Mouse (Mus musculus): ENCODE data around the gene Prss34. TPM values are rescaled to one million over a fixed set of nuclear protein-coding genes. Genes with fewer than 3 reads are reported as not detected.

Prss34 gene
- polyA plus RNA-seq (2015; fragmentation: Nextera tagmentation; extraction: Ambion mirVana) = not detected in 2 replicates

- Histone ChIP-seq H3K4me3 (ENCODE audit: low read depth, low read length) (no peak within 1 kb of the TSS), H3K9ac (ENCODE audit: low read depth, low read length) (no peak within 1 kb of the TSS), H3K4me2 (ENCODE audit: low read length) (no peak within 1 kb of the TSS), H3K9me3 (replicated peaks; ENCODE audit: control insufficient read depth, low read length, poor library complexity, severe bottlenecking) (no peaks in the 10 kb centered on the region), H3K4me1 (ENCODE audit: control insufficient read depth, insufficient read depth, low read length) (no peaks in the 10 kb centered on the region), H3K27me3 (ENCODE audit: control insufficient read depth, insufficient read depth, low read depth, low read length) (no peaks in the 10 kb centered on the region), H3K36me3 (ENCODE audit: control insufficient read depth, insufficient read depth, low read length) (no peaks in the 10 kb centered on the region), H3K27ac (ENCODE audit: low read length) (no peak within 1 kb of the TSS)
- no peak for ATAC-seq
- WGBS = 90% methylated on average over 5 of the region's 5 CpGs
Observed at GRCm38 (mm10) chr17:25298094-25298493, at the start of gene Prss34. TSS of gene Prss34 (plus strand) at chr17:25298394.

- H3K4me1 ChIP-seq (ENCODE audit: control insufficient read depth, insufficient read depth, low read length) = peaks cover 32% of the 10 kb centered on the region
- no peak overlapping the region for H3K27ac ChIP-seq (ENCODE audit: low read length)
- ATAC-seq = no peak
- H3K9me3 ChIP-seq (replicated peaks; ENCODE audit: control insufficient read depth, low read length, poor library complexity, severe bottlenecking) = no peaks in the 10 kb centered on the region
- 75% methylated on average over 8 of the region's 8 CpGs for WGBS
- no peaks in the 10 kb centered on the region for H3K27me3 ChIP-seq (ENCODE audit: control insufficient read depth, insufficient read depth, low read depth, low read length)
- H3K36me3 ChIP-seq (ENCODE audit: control insufficient read depth, insufficient read depth, low read length) = peaks cover 5% of the 10 kb centered on the region; the same call in 1 of the 2 replicates
- H3K9ac ChIP-seq (ENCODE audit: low read depth, low read length) = no peak overlapping the region
- no peak overlapping the region for H3K4me3 ChIP-seq (ENCODE audit: low read depth, low read length)
- H3K4me2 ChIP-seq (ENCODE audit: low read length) = no peak overlapping the region
Observed at GRCm38 (mm10) chr17:25250181-25250835, 47.9 kb upstream of the Prss34 start.

GRCm38 (mm10) chr17:25252643-25253042 is 45.6 kb upstream of the Prss34 start:
- Histone ChIP-seq H3K4me2 (ENCODE audit: low read length) (peak overlapping the region; percentile 50), H3K9ac (ENCODE audit: low read depth, low read length) (peak overlapping the region; percentile 10; the same call in 1 of the 2 replicates), H3K4me1 (ENCODE audit: control insufficient read depth, insufficient read depth, low read length) (peaks cover 47% of the 10 kb centered on the region)

GRCm38 (mm10) chr17:25253760-25254159 is 44.4 kb upstream of the Prss34 start:
- H3K9ac ChIP-seq (ENCODE audit: low read depth, low read length) = peak overlapping the region; percentile 55
- H3K4me2 ChIP-seq (ENCODE audit: low read length) = peak overlapping the region; percentile 50
- H3K4me3 ChIP-seq (ENCODE audit: low read depth, low read length) = peak overlapping the region; percentile 14
- peak; percentile 23 for ATAC-seq
- H3K9me3 ChIP-seq (replicated peaks; ENCODE audit: control insufficient read depth, low read length, poor library complexity, severe bottlenecking) = no peaks in the 10 kb centered on the region
- H3K27ac ChIP-seq (ENCODE audit: low read length) = peak overlapping the region; percentile 88
- peaks cover 52% of the 10 kb centered on the region for H3K4me1 ChIP-seq (ENCODE audit: control insufficient read depth, insufficient read depth, low read length)
- no peaks in the 10 kb centered on the region for H3K27me3 ChIP-seq (ENCODE audit: control insufficient read depth, insufficient read depth, low read depth, low read length)
- no peaks in the 10 kb centered on the region for H3K36me3 ChIP-seq (ENCODE audit: control insufficient read depth, insufficient read depth, low read length)
- 4% methylated on average over 10 of the region's 10 CpGs for WGBS

More at GRCm38 (mm10) chr17:25252643-25253042, 45.6 kb upstream of the Prss34 start:
- Histone ChIP-seq H3K4me3 (ENCODE audit: low read depth, low read length) (no peak overlapping the region), H3K27ac (ENCODE audit: low read length) (peak overlapping the region; percentile 88), H3K36me3 (ENCODE audit: control insufficient read depth, insufficient read depth, low read length) (no peaks in the 10 kb centered on the region), H3K9me3 (replicated peaks; ENCODE audit: control insufficient read depth, low read length, poor library complexity, severe bottlenecking) (no peaks in the 10 kb centered on the region), H3K27me3 (ENCODE audit: control insufficient read depth, insufficient read depth, low read depth, low read length) (no peaks in the 10 kb centered on the region)
- WGBS = 7% methylated on average over 3 of the region's 3 CpGs
- ATAC-seq = peak; percentile 85

GRCm38 (mm10) chr17:25255110-25255509 is 43.1 kb upstream of the Prss34 start:
- Histone ChIP-seq H3K9ac (ENCODE audit: low read depth, low read length) (no peak overlapping the region; the same call in 1 of the 2 replicates), H3K4me1 (ENCODE audit: control insufficient read depth, insufficient read depth, low read length) (peaks cover 52% of the 10 kb centered on the region), H3K27ac (ENCODE audit: low read length) (no peak overlapping the region), H3K4me2 (ENCODE audit: low read length) (peak overlapping the region; percentile 67; the same call in 1 of the 2 replicates), H3K36me3 (ENCODE audit: control insufficient read depth, insufficient read depth, low read length) (no peaks in the 10 kb centered on the region), H3K9me3 (replicated peaks; ENCODE audit: control insufficient read depth, low read length, poor library complexity, severe bottlenecking) (no peaks in the 10 kb centered on the region), H3K27me3 (ENCODE audit: control insufficient read depth, insufficient read depth, low read depth, low read length) (no peaks in the 10 kb centered on the region), H3K4me3 (ENCODE audit: low read depth, low read length) (no peak overlapping the region)
- ATAC-seq = no peak
- WGBS = 62% methylated on average over 2 of the region's 2 CpGs

GRCm38 (mm10) chr17:25256140-25256754 is 41.9 kb upstream of the Prss34 start, which contains the start of gene Baiap3:
TSS of gene Baiap3 (minus strand) at chr17:25256364.
- H3K9me3 ChIP-seq (replicated peaks; ENCODE audit: control insufficient read depth, low read length, poor library complexity, severe bottlenecking) = no peaks in the 10 kb centered on the region
- H3K27me3 ChIP-seq (ENCODE audit: control insufficient read depth, insufficient read depth, low read depth, low read length) = no peaks in the 10 kb centered on the region
- 3% methylated on average over 35 of the region's 35 CpGs for WGBS
- peak within 1 kb of the TSS; percentile 53 for H3K9ac ChIP-seq (ENCODE audit: low read depth, low read length)
- H3K4me1 ChIP-seq (ENCODE audit: control insufficient read depth, insufficient read depth, low read length) = peaks cover 52% of the 10 kb centered on the region
- no peak within 1 kb of the TSS for H3K27ac ChIP-seq (ENCODE audit: low read length)
- peak within 1 kb of the TSS; percentile 67 for H3K4me2 ChIP-seq (ENCODE audit: low read length)
- peak within 1 kb of the TSS; percentile 39 for H3K4me3 ChIP-seq (ENCODE audit: low read depth, low read length)
- peak; percentile 2; the same call in 1 of the 2 replicates for ATAC-seq
- no peaks in the 10 kb centered on the region for H3K36me3 ChIP-seq (ENCODE audit: control insufficient read depth, insufficient read depth, low read length)

- no peaks in the 10 kb centered on the region for H3K9me3 ChIP-seq (replicated peaks; ENCODE audit: control insufficient read depth, low read length, poor library complexity, severe bottlenecking)
- 0 out of 2 replicates have a peak overlapping the region, but pooled peaks have one; percentile 26 for H3K27ac ChIP-seq (ENCODE audit: low read length)
- H3K9ac ChIP-seq (ENCODE audit: low read depth, low read length) = no peak overlapping the region
- no peak overlapping the region for H3K4me2 ChIP-seq (ENCODE audit: low read length)
- H3K27me3 ChIP-seq (ENCODE audit: control insufficient read depth, insufficient read depth, low read depth, low read length) = no peaks in the 10 kb centered on the region
- peaks cover 42% of the 10 kb centered on the region for H3K4me1 ChIP-seq (ENCODE audit: control insufficient read depth, insufficient read depth, low read length)
- no peak for ATAC-seq
- no peak overlapping the region for H3K4me3 ChIP-seq (ENCODE audit: low read depth, low read length)
- 51% methylated on average over 6 of the region's 6 CpGs for WGBS
- H3K36me3 ChIP-seq (ENCODE audit: control insufficient read depth, insufficient read depth, low read length) = peaks cover 4% of the 10 kb centered on the region; the same call in 1 of the 2 replicates
Observed at GRCm38 (mm10) chr17:25257804-25258261, 40.4 kb upstream of the Prss34 start.

GRCm38 (mm10) chr17:25264453-25264852 is 33.7 kb upstream of the Prss34 start:
- 71% methylated on average over 3 of the region's 3 CpGs for WGBS
- ATAC-seq = no peak
- H3K4me3 ChIP-seq (ENCODE audit: low read depth, low read length) = no peak overlapping the region

More at GRCm38 (mm10) chr17:25264453-25264852, 33.7 kb upstream of the Prss34 start:
- H3K9ac ChIP-seq (ENCODE audit: low read depth, low read length) = no peak overlapping the region
- H3K27me3 ChIP-seq (ENCODE audit: control insufficient read depth, insufficient read depth, low read depth, low read length) = no peaks in the 10 kb centered on the region
- H3K36me3 ChIP-seq (ENCODE audit: control insufficient read depth, insufficient read depth, low read length) = peaks cover 50% of the 10 kb centered on the region
- no peaks in the 10 kb centered on the region for H3K4me1 ChIP-seq (ENCODE audit: control insufficient read depth, insufficient read depth, low read length)
- H3K9me3 ChIP-seq (replicated peaks; ENCODE audit: control insufficient read depth, low read length, poor library complexity, severe bottlenecking) = no peaks in the 10 kb centered on the region
- H3K27ac ChIP-seq (ENCODE audit: low read length) = no peak overlapping the region
- H3K4me2 ChIP-seq (ENCODE audit: low read length) = no peak overlapping the region

All from midbrain, embryonic 16.5 days (tissue).